Mouse (Mus musculus): ENCODE measurements at regions not wholly inside any gene's neighbourhood (a gene's known extent, or its start where the extent isn't known, plus 50 kb on each side); places are given as distances from the start of the nearest gene placed in this dataset.

DNA sequence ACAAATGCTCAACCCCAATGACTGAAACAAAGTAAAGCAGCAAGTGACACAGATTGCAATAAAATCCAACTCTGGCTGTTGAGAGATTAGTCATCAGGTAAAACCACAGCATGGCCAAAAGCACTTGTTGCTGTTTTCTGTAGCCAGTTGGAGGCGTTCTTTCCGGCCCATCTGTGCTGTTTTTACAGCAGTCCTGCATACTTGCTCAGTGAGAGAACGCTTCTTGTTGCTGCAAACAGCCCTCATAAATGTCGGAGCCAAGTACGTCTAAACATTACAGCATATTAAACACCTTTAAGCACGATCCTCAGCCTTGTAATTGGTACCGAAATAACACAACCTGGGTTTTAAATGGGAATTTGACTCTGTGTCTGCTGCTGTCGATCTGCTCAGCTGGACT is 65.6 kb upstream of the Hs3st3a1 start:
- DNase-seq (ENCODE audit: low spot score in 2 of 2) = no peak

DNA sequence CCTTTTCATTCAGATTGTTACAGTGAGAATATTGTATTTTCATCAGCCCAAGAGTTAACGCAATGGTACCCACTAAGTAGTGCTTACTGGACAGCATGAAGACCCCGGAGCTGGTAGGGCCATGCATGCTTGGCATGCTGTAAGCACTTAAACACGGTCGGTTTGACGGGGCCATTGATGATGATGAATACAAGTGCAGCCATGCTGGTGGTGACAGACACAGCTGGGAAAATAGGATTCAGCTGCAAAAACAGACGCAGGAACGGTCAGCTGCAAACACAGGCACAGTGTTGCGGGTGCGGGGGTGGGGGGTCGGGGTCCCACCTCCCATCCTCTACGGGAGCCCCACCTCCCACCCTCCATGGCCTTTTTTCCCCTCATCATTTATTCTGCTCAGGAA is 99.7 kb upstream of the Hs3st3a1 start:
- DNase-seq (ENCODE audit: low spot score in 2 of 2) = no peak

DNA sequence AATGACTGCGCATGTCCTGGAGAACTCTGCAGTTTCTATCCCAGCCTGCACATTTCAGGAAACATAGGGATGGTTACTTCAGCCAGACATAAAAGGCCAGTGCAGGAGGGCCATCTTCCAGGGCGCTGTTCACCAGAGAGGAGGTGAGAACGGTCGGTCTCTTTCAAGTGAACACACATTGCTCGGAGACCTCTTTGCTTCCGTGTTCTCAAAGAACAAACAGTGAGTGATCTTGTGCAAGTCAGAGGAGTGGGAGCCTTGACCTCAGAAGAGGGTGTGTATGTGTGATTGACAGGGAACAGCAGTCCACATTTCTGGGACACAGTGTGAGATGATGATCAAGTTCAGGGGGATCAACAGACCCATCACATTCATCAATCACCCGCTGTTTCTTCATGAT is 102.7 kb upstream of the Hs3st3a1 start:
- DNase-seq (ENCODE audit: low spot score in 2 of 2) = no peak

DNA sequence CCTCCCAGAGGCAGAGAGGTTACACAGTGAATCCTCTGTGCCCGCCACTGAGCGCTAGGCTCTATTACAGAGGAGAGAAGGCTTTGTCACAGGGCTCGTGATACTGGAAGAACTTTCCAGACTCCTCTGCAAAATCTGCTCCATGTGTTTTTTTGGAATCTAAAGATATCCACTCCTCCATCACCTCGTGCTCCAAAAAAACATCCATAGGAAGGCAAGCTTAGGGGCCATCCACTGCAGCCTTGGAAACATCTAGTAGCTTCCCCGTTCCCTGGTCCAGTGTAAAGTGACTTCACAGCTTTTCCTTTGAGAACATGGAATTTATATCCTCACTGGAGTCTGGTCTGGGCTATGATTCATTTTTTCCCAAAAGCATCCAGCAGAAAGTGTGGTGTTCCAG is 103.3 kb upstream of the Hs3st3a1 start:
- no peak for DNase-seq (ENCODE audit: low spot score in 2 of 2)

GRCm38 (mm10) chr11:64329129-64329528 is 106.0 kb upstream of the Hs3st3a1 start:
- DNase-seq (ENCODE audit: low spot score in 2 of 2) = no peak

DNA sequence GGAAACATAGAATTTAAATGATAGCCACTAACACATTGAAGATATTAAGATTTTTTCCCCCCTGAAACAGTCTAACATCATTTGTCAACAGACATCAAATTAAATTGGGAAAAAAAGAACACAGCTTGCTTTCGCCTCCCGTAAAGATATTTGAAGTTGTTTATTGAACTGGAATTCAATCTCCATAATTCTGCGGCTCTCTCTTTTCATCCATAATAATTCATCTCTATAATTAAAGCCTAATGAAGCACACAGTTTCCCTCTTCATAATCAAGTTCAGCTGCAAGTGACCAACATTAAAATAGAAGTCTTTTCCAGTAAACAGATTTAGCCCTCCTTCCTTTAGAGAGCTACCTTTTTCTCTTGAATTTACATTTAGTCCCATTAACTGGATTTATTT is 107.4 kb upstream of the Hs3st3a1 start:
- DNase-seq (ENCODE audit: low spot score in 2 of 2) = no peak

GRCm38 (mm10) chr11:64326646-64327045 is 108.5 kb upstream of the Hs3st3a1 start:
- no peak for DNase-seq (ENCODE audit: low spot score in 2 of 2)

GRCm38 (mm10) chr11:64321900-64322425 is 113.2 kb upstream of the Hs3st3a1 start:
- no peak for DNase-seq (ENCODE audit: low spot score in 2 of 2)

DNA sequence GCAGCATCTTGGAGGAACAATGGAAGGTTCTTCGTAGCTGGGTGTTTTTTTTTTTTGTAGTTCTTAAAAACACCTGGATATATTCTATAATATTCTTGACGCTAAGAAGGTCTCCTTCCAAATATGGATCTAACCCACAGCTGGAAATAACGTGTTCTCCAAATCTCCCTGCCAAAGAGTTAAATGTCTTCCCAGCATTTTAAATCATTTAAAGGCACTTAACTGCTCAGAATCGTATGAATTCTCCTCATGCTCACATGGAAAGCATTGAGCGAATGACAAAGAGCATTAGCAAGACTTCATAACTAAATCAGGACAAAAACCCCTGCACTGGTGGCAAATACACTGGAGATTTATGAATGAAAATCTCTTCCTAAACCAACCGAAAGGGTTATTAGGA is 117.7 kb upstream of the Hs3st3a1 start:
- DNase-seq (ENCODE audit: low spot score in 2 of 2) = no peak

- DNase-seq (ENCODE audit: low spot score in 2 of 2) = no peak
Measured at GRCm38 (mm10) chr11:64314997-64315396, 120.1 kb upstream of the Hs3st3a1 start.

DNA sequence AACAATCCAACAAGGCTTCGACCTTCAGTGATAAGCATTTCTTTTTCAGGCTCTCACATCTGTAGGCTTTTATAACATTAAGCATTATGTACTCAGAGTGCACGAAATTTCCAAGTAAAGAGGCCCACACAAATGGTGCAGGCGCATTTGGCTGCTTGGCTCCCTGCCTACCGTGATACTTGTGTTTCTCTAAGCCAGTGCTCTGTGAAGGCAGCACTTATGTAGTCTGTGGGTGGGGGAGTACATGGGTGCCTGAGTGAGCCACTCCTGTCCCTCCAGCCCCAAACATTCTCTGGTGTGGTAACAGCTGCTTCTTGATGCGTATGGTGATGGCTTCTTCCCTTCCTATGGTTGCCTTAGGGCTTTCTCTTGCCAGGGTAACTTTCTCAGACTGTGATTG is 121.9 kb upstream of the Hs3st3a1 start:
- DNase-seq (ENCODE audit: low spot score in 2 of 2) = no peak

GRCm38 (mm10) chr11:64309881-64310280 is 125.3 kb upstream of the Hs3st3a1 start:
- no peak for DNase-seq (ENCODE audit: low spot score in 2 of 2)

- no peak for DNase-seq (ENCODE audit: low spot score in 2 of 2)
Measured at GRCm38 (mm10) chr11:64297825-64298224, 137.3 kb upstream of the Hs3st3a1 start.

- no peak for DNase-seq (ENCODE audit: low spot score in 2 of 2)
Measured at GRCm38 (mm10) chr11:64288236-64288635, 146.9 kb upstream of the Hs3st3a1 start.

GRCm38 (mm10) chr11:64287499-64287898 is 147.6 kb upstream of the Hs3st3a1 start:
- DNase-seq (ENCODE audit: low spot score in 2 of 2) = no peak

- no peak for DNase-seq (ENCODE audit: low spot score in 2 of 2)
Measured at GRCm38 (mm10) chr11:64281781-64282180, 153.4 kb upstream of the Hs3st3a1 start.

DNA sequence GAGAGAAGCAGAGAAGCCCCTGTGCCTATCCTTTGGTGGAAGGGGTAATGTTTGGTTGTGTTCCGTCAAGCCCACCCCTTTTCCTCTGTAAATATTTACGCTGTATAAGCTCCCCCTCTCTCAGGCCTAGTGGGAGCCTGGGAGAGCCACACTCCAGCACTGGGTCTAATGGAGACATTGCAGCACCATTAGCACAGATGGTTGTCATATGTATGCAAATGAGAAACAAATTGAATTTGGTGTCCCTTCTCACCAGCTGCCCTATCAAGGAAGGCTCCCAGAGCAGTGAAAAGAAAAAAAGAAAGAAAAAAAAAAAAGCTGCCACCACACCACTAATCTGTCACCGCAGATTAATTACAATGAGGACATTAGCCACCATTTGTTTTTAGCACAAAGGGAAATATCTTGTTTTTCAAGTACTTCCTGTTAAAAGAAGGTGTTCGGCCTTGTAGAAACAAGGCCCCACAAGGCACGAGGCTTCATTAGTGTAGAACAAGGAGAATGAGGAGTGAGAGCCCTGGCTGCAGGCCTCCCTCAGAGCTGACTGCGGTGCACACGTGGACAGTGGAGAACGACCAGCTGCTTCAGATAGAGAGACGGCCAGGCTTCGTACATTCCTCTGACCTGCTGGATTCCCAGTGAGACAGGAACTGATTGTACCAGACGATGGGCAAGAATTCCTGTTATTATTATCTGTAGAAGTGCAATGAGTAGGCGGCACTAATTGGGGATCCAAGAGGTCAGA is 156.7 kb upstream of the Hs3st3a1 start:
- DNase-seq (ENCODE audit: low spot score in 2 of 2) = no peak

DNA sequence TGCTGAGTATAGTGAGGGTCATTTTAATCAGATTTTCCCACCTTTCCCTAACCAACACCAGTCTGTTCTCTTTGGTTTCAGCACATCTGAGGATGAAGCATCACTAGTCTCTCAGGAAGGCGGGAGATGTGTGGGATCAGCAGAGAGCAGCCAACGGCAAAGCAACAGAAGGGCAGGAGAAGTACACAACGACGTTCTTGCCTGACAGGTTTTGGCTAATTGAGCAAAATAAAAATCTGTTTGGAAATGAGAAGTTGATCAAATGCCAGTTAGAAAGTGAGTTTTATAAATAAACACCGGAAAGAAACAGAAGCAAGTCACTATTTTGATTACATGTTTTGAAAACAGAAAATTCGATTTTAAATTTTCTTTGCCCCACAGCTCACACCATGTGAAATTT is 161.4 kb upstream of the Hs3st3a1 start:
- no peak for DNase-seq (ENCODE audit: low spot score in 2 of 2)

GRCm38 (mm10) chr11:64273214-64273613 is 161.9 kb upstream of the Hs3st3a1 start:
- no peak for DNase-seq (ENCODE audit: low spot score in 2 of 2)

DNA sequence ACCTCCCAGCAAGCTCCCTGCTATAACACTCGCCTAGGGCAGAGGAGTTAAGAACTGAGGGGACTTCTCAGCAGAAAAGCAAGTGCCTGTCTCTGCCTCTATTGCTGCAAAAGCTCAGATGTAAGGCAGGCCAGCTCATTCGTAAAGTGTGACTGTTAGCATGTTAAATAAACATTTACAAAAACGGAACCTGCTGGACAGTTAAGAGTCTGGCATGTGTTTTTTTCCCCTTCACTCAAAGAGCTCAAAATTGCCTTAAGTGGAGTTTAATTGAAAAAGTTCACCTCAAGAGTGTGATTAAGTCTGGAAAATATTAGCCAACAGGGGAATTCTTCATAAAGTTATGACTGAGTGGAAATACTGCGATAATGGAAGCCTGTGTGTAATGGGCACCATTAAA is 167.0 kb upstream of the Hs3st3a1 start:
- DNase-seq (ENCODE audit: low spot score in 2 of 2) = no peak

DNA sequence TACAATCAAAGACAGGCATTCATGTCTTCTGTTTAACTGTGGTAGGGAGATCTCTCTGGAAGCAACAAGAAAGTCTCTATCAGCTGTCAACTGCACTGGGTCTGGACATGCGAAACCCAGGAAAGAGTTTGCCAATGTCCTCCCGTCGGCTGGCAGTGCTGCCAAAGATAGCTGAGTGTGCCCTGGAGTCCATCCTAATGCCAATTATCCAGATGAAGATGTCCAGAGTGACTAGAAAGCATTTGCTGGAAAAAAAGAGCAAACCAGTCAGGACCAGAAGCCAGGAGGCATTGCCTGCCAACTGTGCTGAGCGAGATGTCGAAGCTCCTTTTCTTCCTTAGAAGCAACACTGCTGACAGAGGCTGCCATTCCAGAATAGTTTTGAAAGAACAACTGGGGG is 167.6 kb upstream of the Hs3st3a1 start:
- DNase-seq (ENCODE audit: low spot score in 2 of 2) = no peak

GRCm38 (mm10) chr11:64253517-64254385 is 174.5 kb upstream of the Cox10 start:
- DNase-seq (ENCODE audit: low spot score in 2 of 2) = no peak

DNA sequence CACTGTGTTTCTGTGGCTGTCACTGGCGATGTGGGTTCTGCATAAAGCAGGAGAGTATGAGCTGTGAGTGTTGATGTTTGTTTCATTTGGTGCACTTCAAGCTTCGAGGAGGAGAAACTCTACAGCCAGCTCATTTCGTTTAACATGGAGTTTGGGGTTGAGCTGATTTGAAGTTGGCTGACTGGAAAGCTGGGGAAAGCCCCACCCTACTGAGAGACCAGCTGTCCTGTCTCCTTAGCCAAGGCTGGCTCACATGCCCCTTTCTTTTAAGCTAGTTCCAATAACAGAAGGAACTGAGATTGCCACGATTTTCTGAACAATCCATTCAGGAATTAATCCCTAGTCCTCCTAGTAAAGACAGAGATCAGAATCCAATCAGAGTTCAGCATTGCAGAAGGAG is 157.6 kb upstream of the Cox10 start:
- DNase-seq (ENCODE audit: low spot score in 2 of 2) = no peak

All from spleen, postnatal 4 days (tissue).